Mouse (Mus musculus) cortical plate, adult 2 months (tissue): ENCODE data around the gene Plxna4. TPM values are rescaled to one million over a fixed set of nuclear protein-coding genes. Genes with fewer than 3 reads are reported as not detected.

Experiments used
- H3K27ac ChIP-seq: fragments of 200-500 bp; 2 replicates; pipeline ENCODE4 v1.5.1; 2012; ENCODE audit warnings: low read length, control low read depth, inconsistent platforms; ENCODE audit not compliant: insufficient read depth
- H3K4me1 ChIP-seq: fragments of 200-500 bp; 2 replicates; pipeline ENCODE4 v1.6.1; 2011; ENCODE audit warnings: low read length; ENCODE audit not compliant: control insufficient read depth, insufficient read depth
- H3K4me3 ChIP-seq: fragments of 200-500 bp; 2 replicates; pipeline ENCODE4 v1.5.1; 2011; ENCODE audit warnings: mild to moderate bottlenecking, low read length, control low read depth; ENCODE audit not compliant: insufficient read depth
- CTCF ChIP-seq: fragments of 200-500 bp; IDR thresholded peaks from 2 replicates; pipeline ENCODE4 v1.5.1; 2011; ENCODE audit warnings: mild to moderate bottlenecking, control low read depth, low read length; ENCODE audit not compliant: insufficient read depth; ENCODE audit errors: extremely low read depth
- POLR2A ChIP-seq: fragments of 200-500 bp; IDR thresholded peaks from 2 replicates; pipeline ENCODE4 v1.6.1; 2011; ENCODE audit warnings: mild to moderate bottlenecking, low read length, control low read depth; ENCODE audit not compliant: insufficient read depth; ENCODE audit errors: extremely low read depth
- polyA plus RNA-seq: library from polyadenylated mRNA; depleted of rRNA; stranded (reverse); fragments of >200 nt; gene quantifications from 2 replicates; pipeline ENCODE4 v1.2.3, GENCODE M21; 2012; rRNA removed

The Plxna4 gene
- polyA plus RNA-seq = 14.9 and 17.5 TPM in 2 replicates

- H3K4me1 ChIP-seq = 0 out of 2 replicates have a peak, but pooled peaks cover 3% of the 10 kb centered on the region
- H3K27ac ChIP-seq = peak within 1 kb of the TSS; percentile 97
- TF ChIP-seq POLR2A (peak; percentile 64; the same call in 1 of the 2 replicates), CTCF (no peak)
- peak within 1 kb of the TSS; percentile 83 for H3K4me3 ChIP-seq
Measured at GRCm38 (mm10) chr6:32588056-32588671, at the start of gene Plxna4. Gene Plxna4 (minus strand): TSS chr6:32588192.

GRCm38 (mm10) chr6:32637568-32638183 lies 49.7 kb upstream of the Plxna4 start:
- TF ChIP-seq POLR2A = no peak
- TF ChIP-seq CTCF = no peak
- H3K27ac ChIP-seq = peak overlapping the region; percentile 36; the same call in 1 of the 2 replicates
- no peak overlapping the region for H3K4me3 ChIP-seq
- H3K4me1 ChIP-seq = peaks cover 5% of the 10 kb centered on the region; the same call in 1 of the 2 replicates

GRCm38 (mm10) chr6:32610712-32611111 lies 22.7 kb upstream of the Plxna4 start:
- Histone ChIP-seq H3K4me3 (no peak overlapping the region), H3K27ac (no peak overlapping the region), H3K4me1 (0 out of 2 replicates have a peak, but pooled peaks cover 1% of the 10 kb centered on the region)
- TF ChIP-seq POLR2A (no peak), CTCF (no peak)

- Histone ChIP-seq H3K4me3 (no peak overlapping the region), H3K27ac (no peak overlapping the region), H3K4me1 (peaks cover 2% of the 10 kb centered on the region; the same call in 1 of the 2 replicates)
- TF ChIP-seq CTCF = no peak
Measured at GRCm38 (mm10) chr6:32606787-32607186, 18.8 kb upstream of the Plxna4 start.

GRCm38 (mm10) chr6:32605581-32605980 lies 17.6 kb upstream of the Plxna4 start:
- TF ChIP-seq POLR2A (no peak), CTCF (no peak)
- no peak overlapping the region for H3K27ac ChIP-seq

GRCm38 (mm10) chr6:32604901-32605300 lies 16.9 kb upstream of the Plxna4 start:
- H3K27ac ChIP-seq = no peak overlapping the region
- TF ChIP-seq CTCF (no peak), POLR2A (no peak)
- H3K4me3 ChIP-seq = no peak overlapping the region
- peaks cover 2% of the 10 kb centered on the region; the same call in 1 of the 2 replicates for H3K4me1 ChIP-seq

More at GRCm38 (mm10) chr6:32605581-32605980, 17.6 kb upstream of the Plxna4 start:
- Histone ChIP-seq H3K4me3 (no peak overlapping the region), H3K4me1 (peaks cover 2% of the 10 kb centered on the region; the same call in 1 of the 2 replicates)

GRCm38 (mm10) chr6:32602130-32602529 lies 14.1 kb upstream of the Plxna4 start:
- Histone ChIP-seq H3K4me3 (no peak overlapping the region), H3K27ac (no peak overlapping the region), H3K4me1 (peaks cover 2% of the 10 kb centered on the region; the same call in 1 of the 2 replicates)
- TF ChIP-seq POLR2A (no peak), CTCF (no peak)

GRCm38 (mm10) chr6:32601306-32601705 lies 13.3 kb upstream of the Plxna4 start:
- TF ChIP-seq CTCF = no peak
- TF ChIP-seq POLR2A = no peak
- Histone ChIP-seq H3K4me1 (peaks cover 2% of the 10 kb centered on the region; the same call in 1 of the 2 replicates), H3K27ac (no peak overlapping the region), H3K4me3 (no peak overlapping the region)

- Histone ChIP-seq H3K4me3 (no peak overlapping the region), H3K27ac (no peak overlapping the region), H3K4me1 (no peaks in the 10 kb centered on the region)
- no peak for TF ChIP-seq CTCF
- TF ChIP-seq POLR2A = no peak
Measured at GRCm38 (mm10) chr6:32595591-32595990, 7.6 kb upstream of the Plxna4 start.
